Mouse (Mus musculus) bone marrow macrophage, adult 2 months (primary cell): ENCODE data around the gene Hs6st1.

Source experiments
- CTCF ChIP-seq: IDR thresholded peaks from 2 replicates; pipeline ENCODE4 v1.5.1; 2012; ENCODE audit warnings: low read depth, mild to moderate bottlenecking, low read length, moderate library complexity
- POLR2A ChIP-seq: IDR thresholded peaks from 2 replicates; pipeline ENCODE4 v1.6.1; 2012; ENCODE audit warnings: mild to moderate bottlenecking, low read depth, low read length, borderline replicate concordance

- TF ChIP-seq CTCF (no peak), POLR2A (no peak)
Measured at GRCm38 (mm10) chr1:36030421-36030821, 37.8 kb upstream of the Hs6st1 start.
